Mouse (Mus musculus) brain, embryonic 14.5 days (tissue): ENCODE measurements at regions not wholly inside any gene's neighbourhood (a gene's known extent, or its start where the extent isn't known, plus 50 kb on each side); places are given as distances from the start of the nearest gene placed in this dataset.

Experiments
- DNase-seq: peaks from one replicate; pipeline ENCODE4 v3.0.0-alpha.2; 2011; ENCODE audit warnings: low read depth
- CTCF ChIP-seq: fragments of 200-500 bp; IDR thresholded peaks from 2 replicates; pipeline ENCODE4 v1.5.1; 2012; ENCODE audit warnings: inconsistent platforms, mild to moderate bottlenecking, moderate library complexity, borderline replicate concordance; ENCODE audit not compliant: insufficient read depth, insufficient read length; ENCODE audit errors: extremely low read depth
- POLR2A ChIP-seq: fragments of 200-500 bp; IDR thresholded peaks from 2 replicates; pipeline ENCODE4 v1.6.1; 2012; ENCODE audit warnings: mild to moderate bottlenecking, inconsistent platforms, borderline replicate concordance; ENCODE audit not compliant: poor library complexity, insufficient read depth, insufficient read length, severe bottlenecking; ENCODE audit errors: extremely low read depth

- no peak for DNase-seq
- no peak for TF ChIP-seq POLR2A
- no peak for TF ChIP-seq CTCF
Measured at GRCm38 (mm10) chr10:55096223-55096622, 1010.5 kb upstream of the Msl3l2 start.

DNA sequence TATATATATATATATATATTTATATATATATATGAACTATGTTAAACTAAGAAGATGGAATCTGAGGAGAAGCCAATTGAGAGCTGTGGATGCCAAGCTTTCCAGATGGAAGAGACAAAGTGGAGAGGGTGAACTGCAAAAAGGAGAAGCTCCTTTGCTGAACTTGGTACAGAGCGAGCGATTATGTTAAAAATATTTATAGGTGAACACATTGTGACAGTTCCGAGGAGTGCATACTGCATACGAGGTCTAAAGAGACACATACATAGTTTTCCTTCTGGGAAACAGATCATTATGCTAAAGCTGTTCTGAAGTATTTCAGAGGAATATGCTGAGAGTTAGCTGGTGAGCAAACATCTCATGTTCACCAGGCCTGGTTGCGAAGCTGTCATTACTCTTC lies 1009.5 kb upstream of the Msl3l2 start:
- TF ChIP-seq POLR2A (no peak), CTCF (no peak)

DNA sequence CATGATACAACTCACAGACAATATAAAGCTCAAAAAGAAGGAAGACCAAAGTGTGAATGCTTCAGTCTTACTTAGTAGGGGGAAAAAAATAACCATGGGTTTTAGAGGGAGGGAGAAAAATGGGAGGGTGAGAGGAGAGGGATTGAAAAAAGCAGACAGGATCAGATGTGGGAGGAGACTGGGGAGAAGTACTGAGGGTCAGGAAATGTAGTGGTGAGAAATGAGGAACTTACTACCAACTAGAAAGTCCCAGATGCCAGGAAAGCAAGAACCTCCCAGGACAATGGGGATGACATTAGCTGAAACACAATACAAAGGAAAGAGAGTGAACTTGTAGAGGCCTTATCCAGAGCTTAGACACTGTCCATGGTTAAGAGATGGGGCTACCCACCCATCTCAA lies 1008.4 kb upstream of the Msl3l2 start:
- TF ChIP-seq CTCF (no peak), POLR2A (no peak)
- no peak for DNase-seq

More for the DNA sequence above, 1009.5 kb upstream of the Msl3l2 start:
- peak; percentile 3 for DNase-seq

DNA sequence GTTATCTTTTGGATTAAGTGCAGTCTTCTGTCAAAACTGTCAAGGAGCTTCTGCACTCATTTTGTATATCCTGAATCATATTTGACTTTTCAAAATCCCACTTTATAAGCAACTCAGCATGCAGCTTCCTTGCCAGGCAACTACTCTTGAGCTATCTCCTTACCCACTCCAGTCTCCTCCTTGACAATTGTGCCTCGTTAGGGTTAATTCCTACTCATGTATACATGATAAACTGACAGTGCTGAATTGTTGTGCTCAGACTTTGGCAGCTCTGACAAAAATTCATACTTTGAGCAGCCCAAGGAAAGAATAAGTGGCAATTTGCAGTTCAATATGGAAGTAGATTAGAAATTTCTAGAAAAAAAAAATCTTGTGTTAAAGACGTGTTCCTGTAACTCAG lies 994.5 kb upstream of the Msl3l2 start:
- TF ChIP-seq CTCF, result no peak
- no peak for TF ChIP-seq POLR2A
- peak; percentile 9 for DNase-seq

- TF ChIP-seq POLR2A, result no peak
- TF ChIP-seq CTCF, result no peak
- peak; percentile 2 for DNase-seq
Measured at GRCm38 (mm10) chr10:55148190-55148589, 958.5 kb upstream of the Msl3l2 start.

DNA sequence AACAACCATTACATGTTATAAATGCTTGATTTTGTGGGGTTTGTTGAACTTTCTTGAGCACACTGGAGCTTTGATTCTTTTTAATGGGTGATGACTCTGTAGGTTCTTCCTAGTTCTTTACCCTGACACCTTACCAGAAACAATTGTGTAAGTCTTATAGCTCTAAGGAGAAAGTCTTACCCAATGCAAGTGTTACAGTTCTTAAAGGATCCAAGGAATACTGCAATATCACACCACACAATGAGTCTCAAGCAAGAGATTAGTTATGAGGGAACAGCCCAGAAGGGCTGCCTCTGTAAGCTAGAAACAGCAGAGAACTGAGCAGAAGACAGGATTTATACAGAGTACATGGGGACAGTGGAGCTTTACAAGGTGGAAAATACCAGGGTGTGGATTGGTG lies 914.5 kb upstream of the Msl3l2 start:
- TF ChIP-seq CTCF (no peak), POLR2A (no peak)
- DNase-seq, result no peak

DNA sequence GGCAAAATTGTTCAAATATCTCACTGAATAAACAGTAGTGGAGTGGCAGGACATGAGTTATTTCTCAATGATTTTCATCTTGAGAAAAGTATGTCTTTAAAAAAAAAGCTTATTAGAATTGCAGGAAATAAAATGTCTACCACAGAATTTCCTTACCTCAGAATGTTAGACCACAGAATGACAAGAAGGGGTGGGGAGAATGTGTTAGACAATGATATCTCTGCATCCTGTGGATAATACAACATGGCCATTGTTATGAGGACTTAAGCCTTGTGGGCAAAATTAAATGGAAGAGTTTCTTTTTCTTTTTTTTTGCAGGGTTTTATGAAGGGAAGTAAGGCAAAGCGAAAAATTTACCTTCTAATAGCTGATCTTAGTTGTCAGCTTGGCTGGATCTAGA lies 912.6 kb upstream of the Msl3l2 start:
- TF ChIP-seq CTCF, result no peak
- no peak for TF ChIP-seq POLR2A
- DNase-seq, result no peak

DNA sequence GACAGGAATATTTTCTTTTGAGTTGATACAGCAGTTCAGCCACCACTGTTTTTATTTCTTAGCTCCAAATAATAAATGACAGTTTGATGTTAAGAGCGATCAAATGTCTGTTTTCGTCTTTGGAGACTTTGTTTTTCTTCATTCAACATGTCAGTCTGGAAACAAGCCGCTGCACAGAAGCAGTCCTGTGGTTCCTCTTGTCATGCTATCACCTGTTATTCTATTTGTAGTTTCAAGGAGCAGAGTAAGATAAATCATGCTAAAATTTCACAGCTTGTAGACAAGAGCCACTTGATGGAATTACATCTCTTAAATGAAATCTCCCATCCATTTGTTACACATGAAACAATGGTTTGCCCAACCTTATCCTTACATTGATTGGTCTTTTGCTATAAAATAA lies 911.5 kb upstream of the Msl3l2 start:
- TF ChIP-seq POLR2A (no peak), CTCF (no peak)
- no peak for DNase-seq

- no peak for DNase-seq
- TF ChIP-seq CTCF, result no peak
- TF ChIP-seq POLR2A, result no peak
Measured at GRCm38 (mm10) chr10:55237156-55237555, 869.6 kb upstream of the Msl3l2 start.

DNA sequence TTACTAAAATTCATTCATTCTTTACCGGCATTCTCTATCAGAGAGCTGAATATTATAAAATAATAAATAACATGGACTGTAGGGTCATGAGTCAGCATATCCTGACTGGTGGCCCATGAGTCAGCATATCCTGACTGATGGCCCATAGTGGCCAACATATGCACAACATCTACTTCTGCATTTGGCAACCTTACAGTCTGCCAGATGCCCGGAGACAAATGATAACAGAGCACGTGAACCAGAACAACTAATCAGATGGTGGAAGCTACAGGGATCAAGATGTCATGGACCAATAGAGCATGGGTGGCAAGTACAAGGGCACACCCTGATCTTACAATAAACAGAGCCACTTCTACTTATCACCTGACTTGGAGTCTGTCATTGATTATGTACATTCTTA lies 849.4 kb upstream of the Msl3l2 start:
- DNase-seq, result no peak
- TF ChIP-seq CTCF (no peak), POLR2A (no peak)

DNA sequence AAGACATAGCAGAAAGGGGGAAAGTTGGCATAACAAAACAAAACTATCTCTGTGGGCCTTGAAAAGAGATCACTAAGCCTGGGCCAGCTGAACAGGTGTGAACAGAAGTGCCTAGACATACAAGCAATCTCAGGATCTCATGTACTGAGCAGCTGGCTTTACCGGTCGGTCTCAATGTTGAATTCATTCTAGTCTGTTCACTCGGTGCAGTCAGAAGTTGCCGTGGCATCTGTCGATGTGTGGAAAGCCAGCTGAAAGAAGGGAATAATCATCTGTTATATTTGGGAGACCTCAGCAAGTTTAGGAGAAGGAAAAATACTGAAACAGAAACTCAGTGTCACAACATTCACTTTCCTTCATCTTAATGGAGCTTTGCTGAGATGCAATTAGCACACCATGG lies 806.6 kb upstream of the Msl3l2 start:
- DNase-seq, result peak; percentile 2
- no peak for TF ChIP-seq POLR2A
- TF ChIP-seq CTCF, result no peak

GRCm38 (mm10) chr10:55333836-55334235 lies 772.9 kb upstream of the Msl3l2 start:
- no peak for DNase-seq
- TF ChIP-seq CTCF (no peak), POLR2A (no peak)

- no peak for TF ChIP-seq POLR2A
- TF ChIP-seq CTCF, result no peak
Measured at GRCm38 (mm10) chr10:55335997-55336396, 770.7 kb upstream of the Msl3l2 start.

More at GRCm38 (mm10) chr10:55335997-55336396, 770.7 kb upstream of the Msl3l2 start:
- no peak for DNase-seq
